Mouse (Mus musculus): ENCODE measurements around the gene Gpt2. TPM values are rescaled to one million over a fixed set of nuclear protein-coding genes. Genes with fewer than 3 reads are reported as not detected.

Gpt2 gene
- total and polyA plus RNA-seq, 3 experiments = 29.7 to 50.0 (median 37.8) TPM

DNA sequence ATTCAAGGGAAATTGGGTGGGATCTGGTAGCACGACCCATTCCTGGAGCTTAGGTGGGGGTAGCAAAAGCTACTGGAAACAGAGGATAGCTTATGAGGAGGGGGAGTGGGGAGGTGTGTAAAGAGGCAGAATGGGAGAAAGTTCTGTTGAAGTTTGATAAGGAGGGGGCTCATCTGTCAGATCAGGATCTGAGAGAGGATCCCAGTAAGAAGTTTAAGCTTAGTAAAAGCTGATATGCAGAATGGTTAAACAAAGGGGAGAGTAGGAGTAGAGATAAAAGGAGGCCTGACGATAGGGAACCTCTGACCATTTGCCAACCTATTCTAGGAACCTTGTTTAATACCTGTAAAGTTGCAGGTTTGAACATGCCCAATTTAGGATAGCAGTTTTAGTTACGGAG, 72.8 kb downstream of the Gpt2 start:
- peaks cover 0 to 10% of the 10 kb centered on the region in 2 experiments for H3K36me3 ChIP-seq (replicated peaks in 1 of 2; ENCODE audit: control insufficient read depth in 1 of 2, insufficient read depth in 1 of 2, low read length in 1 of 2)
- no peak overlapping the region for H3K27ac ChIP-seq (ENCODE audit: insufficient read depth, low read depth)
- no peak for DNase-seq (ENCODE audit: extremely low read depth)
- no peaks in the 10 kb centered on the region for H3K9me3 ChIP-seq (replicated peaks; ENCODE audit: low read length)
- no peak for TF ChIP-seq ETS1 (conservative IDR thresholded peaks at IDR 0.05; ENCODE audit: low read depth, low read length)
- TF ChIP-seq GABPA (IDR thresholded peaks at IDR 0.05; ENCODE audit: insufficient replicate concordance, low read depth, low read length) = no peak
- TF ChIP-seq ZNF384 (IDR thresholded peaks at IDR 0.05; ENCODE audit: low read depth, low read length) = no peak
- no peak for TF ChIP-seq SMC3 (IDR thresholded peaks at IDR 0.05; ENCODE audit: low read depth, low read length)
- TF ChIP-seq POLR2A (IDR thresholded peaks at IDR 0.05; ENCODE audit: low read depth, low read length) = no peak
- no peak for TF ChIP-seq RAD21 (IDR thresholded peaks at IDR 0.05; ENCODE audit: low read depth, low read length)
- TF ChIP-seq MYC (IDR thresholded peaks at IDR 0.05; ENCODE audit: low read depth, low read length) = no peak
- TF ChIP-seq SIN3A (IDR thresholded peaks at IDR 0.05; ENCODE audit: low read length) = no peak
- peaks cover 0 to 9% of the 10 kb centered on the region in 2 experiments; a peak in 2 of 4 replicates for H3K4me1 ChIP-seq (ENCODE audit: control insufficient read depth in 1 of 2, insufficient read depth in 2 of 2)
- dilution Hi-C loops (cut with MboI; ENCODE audit: extremely low pct_ligation_motif_present, extremely low pct_unique_long_range_greater_than_20kb, low sequenced_read_pairs) = no loop called here
- in situ Hi-C loops (cut with MboI; ENCODE audit: low pct_ligation_motif_present, low pct_unique_long_range_greater_than_20kb, low sequenced_read_pairs) = no loop called here
- no peak overlapping the region for H3K9ac ChIP-seq (ENCODE audit: insufficient read depth, low read depth)
- H3K27me3 ChIP-seq (replicated peaks) = no peaks in the 10 kb centered on the region
- no peak overlapping the region for H3K4me3 ChIP-seq (replicated peaks in 1 of 3; ENCODE audit: low read depth in 2 of 3, low read length in 2 of 3, poor library complexity in 1 of 3)
- no peaks in the 10 kb centered on the region for H3K79me2 ChIP-seq (replicated peaks; ENCODE audit: control insufficient read depth, extremely low read depth, insufficient read depth, poor library complexity, severe bottlenecking)
- H3K4me2 ChIP-seq (ENCODE audit: insufficient read depth, low read depth, poor library complexity, severe bottlenecking) = no peak overlapping the region

DNA sequence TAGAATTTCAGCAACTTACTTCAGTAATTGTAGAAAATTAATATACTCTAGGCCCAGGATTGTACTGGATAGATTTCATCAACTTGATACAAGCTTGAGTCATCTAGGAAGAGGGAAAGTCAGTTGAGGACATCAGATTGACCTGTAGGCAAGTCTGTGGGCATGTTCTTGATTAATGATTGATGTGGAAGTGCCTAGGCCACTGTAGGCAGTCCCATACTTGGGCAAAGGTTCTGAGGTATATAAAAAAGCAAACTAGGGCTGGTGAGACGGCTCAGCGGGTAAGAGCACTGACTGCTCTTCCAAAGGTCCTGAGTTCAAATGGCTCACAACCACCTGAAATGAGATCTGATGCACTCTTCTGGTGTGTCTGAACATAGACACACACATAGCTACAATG, 75.4 kb downstream of the Gpt2 start:
- H3K4me1 ChIP-seq (ENCODE audit: control insufficient read depth in 1 of 2, insufficient read depth in 2 of 2) = peaks cover 0 to 19% of the 10 kb centered on the region in 2 experiments; a peak in 2 of 4 replicates
- no peak for DNase-seq (ENCODE audit: extremely low read depth)
- H3K36me3 ChIP-seq (replicated peaks in 1 of 2; ENCODE audit: control insufficient read depth in 1 of 2, insufficient read depth in 1 of 2, low read length in 1 of 2) = peaks cover 0 to 4% of the 10 kb centered on the region in 2 experiments
- H3K27me3 ChIP-seq (replicated peaks) = no peaks in the 10 kb centered on the region
- no peak overlapping the region for H3K4me3 ChIP-seq (replicated peaks in 1 of 3; ENCODE audit: low read depth in 2 of 3, low read length in 2 of 3, poor library complexity in 1 of 3)
- no peaks in the 10 kb centered on the region for H3K9me3 ChIP-seq (replicated peaks; ENCODE audit: low read length)
- no peak overlapping the region for H3K27ac ChIP-seq (ENCODE audit: insufficient read depth, low read depth)
- dilution Hi-C loops (cut with MboI; ENCODE audit: extremely low pct_ligation_motif_present, extremely low pct_unique_long_range_greater_than_20kb, low sequenced_read_pairs) = no loop called here
- no peak overlapping the region for H3K9ac ChIP-seq (ENCODE audit: insufficient read depth, low read depth)
- no peaks in the 10 kb centered on the region for H3K79me2 ChIP-seq (replicated peaks; ENCODE audit: control insufficient read depth, extremely low read depth, insufficient read depth, poor library complexity, severe bottlenecking)
- TF ChIP-seq JUN (IDR thresholded peaks at IDR 0.05; ENCODE audit: insufficient read depth, low read depth, low read length) (no peak), POLR2AphosphoS2 (IDR thresholded peaks at IDR 0.05; ENCODE audit: low read depth, low read length) (no peak), POLR2A (IDR thresholded peaks at IDR 0.05; ENCODE audit: low read depth, low read length) (no peak), NRF1 (IDR thresholded peaks at IDR 0.05; ENCODE audit: low read depth, low read length) (no peak), USF1 (IDR thresholded peaks at IDR 0.05; ENCODE audit: low read depth, low read length) (no peak), CTCF (conservative IDR thresholded peaks at IDR 0.05 in 1 of 2, IDR thresholded peaks at IDR 0.05 in 1 of 2; ENCODE audit: low read depth in 2 of 2, low read length in 2 of 2) (no peak), MAFK (IDR thresholded peaks at IDR 0.05; ENCODE audit: insufficient replicate concordance, low read length) (no peak), KAT2A (IDR thresholded peaks at IDR 0.05; ENCODE audit: insufficient replicate concordance, low read length) (no peak), NELFE (IDR thresholded peaks at IDR 0.05; ENCODE audit: low read depth, low read length) (no peak), ZMIZ1 (IDR thresholded peaks at IDR 0.05; ENCODE audit: low read depth, low read length) (no peak), TBP (conservative IDR thresholded peaks at IDR 0.05; ENCODE audit: low read depth, low read length) (no peak)
- H3K4me2 ChIP-seq (ENCODE audit: insufficient read depth, low read depth, poor library complexity, severe bottlenecking) = no peak overlapping the region
- in situ Hi-C loops (cut with MboI; ENCODE audit: low pct_ligation_motif_present, low pct_unique_long_range_greater_than_20kb, low sequenced_read_pairs) = no loop called here

Measured in CH12.LX (cell line).